Mouse (Mus musculus) heart, embryonic 11.5 days (tissue): Measurements from ENCODE around the gene Map3k13. TPM values are rescaled to one million over a fixed set of nuclear protein-coding genes. Genes with fewer than 3 reads are reported as not detected.

Experiments
- ATAC-seq: fragments of 200-750 bp; cut with Nextera tagmentation; replicated peaks from 2 replicates; pipeline ENCODE4 v1.8.0; 2017; ENCODE audit warnings: moderate library complexity; ENCODE audit not compliant: insufficient number of reproducible peaks, low FRiP score, low TSS enrichment
- H3K27ac ChIP-seq: fragments of 300-500 bp; sonication (generic); 2 replicates; pipeline ENCODE4 v1.5.1; 2014; ENCODE audit warnings: mild to moderate bottlenecking, low read depth, low read length
- H3K27me3 ChIP-seq: fragments of 300-500 bp; sonication (generic); 2 replicates; pipeline ENCODE4 v1.6.1; 2014; ENCODE audit warnings: mild to moderate bottlenecking, low read length, mixed read lengths; ENCODE audit not compliant: control insufficient read depth, insufficient read depth
- H3K36me3 ChIP-seq: fragments of 300-500 bp; sonication (generic); 2 replicates; pipeline ENCODE4 v1.6.1; 2014; ENCODE audit warnings: mild to moderate bottlenecking, low read length, moderate library complexity, mixed read lengths; ENCODE audit not compliant: control insufficient read depth, insufficient read depth
- H3K4me1 ChIP-seq: fragments of 300-500 bp; sonication (generic); 2 replicates; pipeline ENCODE4 v1.6.1; 2014; ENCODE audit warnings: low read length; ENCODE audit not compliant: control insufficient read depth, insufficient read depth
- H3K4me2 ChIP-seq: fragments of 300-500 bp; sonication (generic); 2 replicates; pipeline ENCODE4 v1.6.1; 2014; ENCODE audit warnings: mild to moderate bottlenecking, moderate library complexity
- H3K4me3 ChIP-seq: fragments of 300-500 bp; sonication (generic); 2 replicates; pipeline ENCODE4 v1.5.1; 2014; ENCODE audit warnings: low read depth, low read length
- H3K9ac ChIP-seq: fragments of 300-500 bp; sonication (generic); 2 replicates; pipeline ENCODE4 v1.6.1; 2014; ENCODE audit warnings: mild to moderate bottlenecking, low read depth, low read length, moderate library complexity
- H3K9me3 ChIP-seq: fragments of 300-500 bp; sonication (generic); replicated peaks from 2 replicates; pipeline ENCODE4 v1.6.1; 2016; ENCODE audit warnings: low read length; ENCODE audit not compliant: control insufficient read depth
- WGBS: fragments of 180-500 bp; shearing (Covaris S2); extraction: QIAGEN DNeasy Blood & Tissue Kit; methylation state at CpG from one replicate; pipeline ENCODE4 v1.1.7; 2014; ENCODE audit not compliant: insufficient replicate concordance; 5-methylcytosine and 5-hydroxymethylcytosine counted together
- polyA plus RNA-seq: library from polyadenylated mRNA; unstranded; fragments of >200 nt; fragmentation: Nextera tagmentation; extraction: Ambion mirVana; gene quantifications from 2 replicates; pipeline ENCODE4 v1.2.1, GENCODE M21; 2014

The Map3k13 gene
- polyA plus RNA-seq, 1 experiment from 2014 or later = 0.79 TPM

GRCm38 (mm10) chr16:21831764-21832163 lies 37.6 kb downstream of the Map3k13 start:
- Histone ChIP-seq H3K27ac (no peak overlapping the region), H3K4me3 (no peak overlapping the region), H3K9me3 (no peaks in the 10 kb centered on the region), H3K4me2 (no peak overlapping the region), H3K4me1 (no peaks in the 10 kb centered on the region), H3K36me3 (no peaks in the 10 kb centered on the region), H3K27me3 (no peaks in the 10 kb centered on the region), H3K9ac (no peak overlapping the region)
- 78% methylated on average over 5 of the region's 5 CpGs for WGBS
- no peak for ATAC-seq

GRCm38 (mm10) chr16:21833469-21833868 lies 39.3 kb downstream of the Map3k13 start:
- 47% methylated on average over 1 of the region's 1 CpGs for WGBS
- no peak overlapping the region for H3K27ac ChIP-seq
- no peak overlapping the region for H3K4me3 ChIP-seq
- H3K9ac ChIP-seq = no peak overlapping the region
- no peaks in the 10 kb centered on the region for H3K9me3 ChIP-seq
- H3K27me3 ChIP-seq = no peaks in the 10 kb centered on the region
- no peak overlapping the region for H3K4me2 ChIP-seq
- H3K4me1 ChIP-seq = no peaks in the 10 kb centered on the region
- H3K36me3 ChIP-seq = no peaks in the 10 kb centered on the region
- ATAC-seq = no peak

- Histone ChIP-seq H3K36me3 (no peaks in the 10 kb centered on the region), H3K4me2 (no peak overlapping the region), H3K4me1 (no peaks in the 10 kb centered on the region), H3K9me3 (no peaks in the 10 kb centered on the region), H3K27me3 (no peaks in the 10 kb centered on the region), H3K4me3 (no peak overlapping the region), H3K9ac (no peak overlapping the region), H3K27ac (no peak overlapping the region)
- WGBS = 79% methylated on average over 10 of the region's 10 CpGs
- no peak for ATAC-seq
Observed at GRCm38 (mm10) chr16:21833970-21834369, 39.8 kb downstream of the Map3k13 start.

GRCm38 (mm10) chr16:21834866-21835583 lies 40.9 kb downstream of the Map3k13 start:
- 0 out of 2 replicates have a peak, but pooled peaks cover 2% of the 10 kb centered on the region for H3K27me3 ChIP-seq
- no peaks in the 10 kb centered on the region for H3K9me3 ChIP-seq
- ATAC-seq = no peak
- H3K4me3 ChIP-seq = no peak overlapping the region
- H3K36me3 ChIP-seq = no peaks in the 10 kb centered on the region
- H3K9ac ChIP-seq = no peak overlapping the region
- H3K4me2 ChIP-seq = no peak overlapping the region
- no peak overlapping the region for H3K27ac ChIP-seq
- H3K4me1 ChIP-seq = no peaks in the 10 kb centered on the region
- 76% methylated on average over 8 of the region's 8 CpGs for WGBS

- 53% methylated on average over 7 of the region's 7 CpGs for WGBS
Observed at GRCm38 (mm10) chr16:21835584-21835931, 41.4 kb downstream of the Map3k13 start.

GRCm38 (mm10) chr16:21836311-21837072 lies 42.3 kb downstream of the Map3k13 start:
- ATAC-seq = no peak
- Histone ChIP-seq H3K9ac (no peak overlapping the region), H3K4me1 (no peaks in the 10 kb centered on the region), H3K9me3 (no peaks in the 10 kb centered on the region), H3K4me2 (no peak overlapping the region), H3K36me3 (no peaks in the 10 kb centered on the region), H3K4me3 (no peak overlapping the region), H3K27ac (no peak overlapping the region), H3K27me3 (0 out of 2 replicates have a peak, but pooled peaks cover 2% of the 10 kb centered on the region)
- WGBS = 57% methylated on average over 7 of the region's 7 CpGs

More at GRCm38 (mm10) chr16:21835584-21835931, 41.4 kb downstream of the Map3k13 start:
- ATAC-seq = no peak
- no peaks in the 10 kb centered on the region for H3K36me3 ChIP-seq
- no peak overlapping the region for H3K4me2 ChIP-seq
- no peaks in the 10 kb centered on the region for H3K4me1 ChIP-seq
- no peak overlapping the region for H3K27ac ChIP-seq
- H3K9me3 ChIP-seq = no peaks in the 10 kb centered on the region
- no peak overlapping the region for H3K4me3 ChIP-seq
- H3K9ac ChIP-seq = no peak overlapping the region
- 0 out of 2 replicates have a peak, but pooled peaks cover 2% of the 10 kb centered on the region for H3K27me3 ChIP-seq

- no peaks in the 10 kb centered on the region for H3K9me3 ChIP-seq
- no peak overlapping the region for H3K27ac ChIP-seq
- no peak overlapping the region for H3K9ac ChIP-seq
- no peaks in the 10 kb centered on the region for H3K36me3 ChIP-seq
- ATAC-seq = no peak
- no peak overlapping the region for H3K4me3 ChIP-seq
- no peaks in the 10 kb centered on the region for H3K4me1 ChIP-seq
- no peak overlapping the region for H3K4me2 ChIP-seq
- 83% methylated on average over 6 of the region's 6 CpGs for WGBS
- 0 out of 2 replicates have a peak, but pooled peaks cover 2% of the 10 kb centered on the region for H3K27me3 ChIP-seq
Observed at GRCm38 (mm10) chr16:21837694-21838093, 43.5 kb downstream of the Map3k13 start.

GRCm38 (mm10) chr16:21845800-21846671 lies 51.9 kb downstream of the Map3k13 start:
- Histone ChIP-seq H3K9ac (peak overlapping the region; percentile 65), H3K36me3 (no peaks in the 10 kb centered on the region), H3K27me3 (no peaks in the 10 kb centered on the region), H3K4me2 (peak overlapping the region; percentile 67), H3K4me1 (no peaks in the 10 kb centered on the region), H3K4me3 (peak overlapping the region; percentile 54), H3K27ac (peak overlapping the region; percentile 17; the same call in 1 of the 2 replicates), H3K9me3 (no peaks in the 10 kb centered on the region)
- ATAC-seq = peak; percentile 95
- 2% methylated on average over 16 of the region's 16 CpGs for WGBS
